Mouse (Mus musculus) liver, embryonic 16.5 days (tissue): ENCODE data around the gene Prlr. TPM values are rescaled to one million over a fixed set of nuclear protein-coding genes. Genes with fewer than 3 reads are reported as not detected.

ENCODE experiments used
- ATAC-seq: fragments of 200-750 bp; cut with Nextera tagmentation; 2 replicates; pipeline ENCODE4 v1.8.0; 2017; ENCODE audit warnings: low read depth, mild to moderate bottlenecking, moderate number of reproducible peaks, moderate library complexity
- H3K27ac ChIP-seq: fragments of 300-500 bp; sonication (generic); 2 replicates; pipeline ENCODE4 v1.5.1; 2014; ENCODE audit warnings: mild to moderate bottlenecking, low read length
- H3K27me3 ChIP-seq: fragments of 300-500 bp; sonication (generic); 2 replicates; pipeline ENCODE4 v1.6.1; 2014; ENCODE audit warnings: low read depth, low read length, mixed read lengths; ENCODE audit not compliant: control insufficient read depth, insufficient read depth
- H3K36me3 ChIP-seq: fragments of 300-500 bp; sonication (generic); 2 replicates; pipeline ENCODE4 v1.6.1; 2014; ENCODE audit warnings: mild to moderate bottlenecking; ENCODE audit not compliant: control insufficient read depth, insufficient read depth
- H3K4me1 ChIP-seq: fragments of 300-500 bp; sonication (generic); 2 replicates; pipeline ENCODE4 v1.6.1; 2014; ENCODE audit warnings: low read depth, low read length, mixed read lengths; ENCODE audit not compliant: control insufficient read depth
- H3K4me2 ChIP-seq: fragments of 300-500 bp; sonication (generic); 2 replicates; pipeline ENCODE4 v1.6.1; 2014; ENCODE audit warnings: low read depth, low read length, mixed read lengths
- H3K4me3 ChIP-seq: fragments of 300-500 bp; sonication (generic); 2 replicates; pipeline ENCODE4 v1.5.1; 2014; ENCODE audit warnings: low read depth, mild to moderate bottlenecking, low read length
- H3K9ac ChIP-seq: fragments of 300-500 bp; sonication (generic); 2 replicates; pipeline ENCODE4 v1.6.1; 2014; ENCODE audit warnings: low read depth, low read length
- H3K9me3 ChIP-seq: fragments of 300-500 bp; sonication (generic); replicated peaks from 2 replicates; pipeline ENCODE4 v1.6.1; 2016; ENCODE audit warnings: low read length; ENCODE audit not compliant: control insufficient read depth
- WGBS: fragments of 180-500 bp; shearing (Covaris S2); extraction: QIAGEN DNeasy Blood & Tissue Kit; methylation state at CpG from one replicate; pipeline ENCODE4 v1.1.7; 2014; ENCODE audit not compliant: insufficient replicate concordance; 5-methylcytosine and 5-hydroxymethylcytosine counted together
- polyA plus RNA-seq: library from polyadenylated mRNA; unstranded; fragments of >200 nt; fragmentation: Nextera tagmentation; extraction: Ambion mirVana; gene quantifications from 2 replicates; pipeline ENCODE4 v1.2.1, GENCODE M21; 2015

The Prlr gene
- polyA plus RNA-seq, 1 experiment from 2014 or later: 0.44 TPM

DNA sequence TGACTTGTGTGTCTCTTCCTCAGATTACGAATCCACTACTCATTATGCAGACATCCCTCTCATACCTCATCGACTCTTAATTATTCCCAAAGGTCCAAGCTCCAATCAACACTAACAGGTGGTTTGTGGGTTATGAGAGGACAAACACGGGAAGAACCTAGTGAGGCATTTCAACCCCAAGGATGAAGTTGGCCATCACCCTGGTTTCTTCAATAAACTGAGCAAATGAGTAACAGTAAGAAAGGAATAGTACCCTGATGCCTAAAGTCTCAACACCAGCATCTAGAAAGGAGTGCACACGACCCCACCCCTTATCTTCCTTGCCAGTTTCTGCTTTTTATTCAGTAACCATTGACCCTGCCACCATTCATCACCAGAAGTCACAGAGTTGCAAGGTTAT lies 100.4 kb downstream of the Prlr start:
- H3K27me3 ChIP-seq: no peaks in the 10 kb centered on the region
- no peak for ATAC-seq
- H3K27ac ChIP-seq: no peak overlapping the region
- no peak overlapping the region for H3K4me2 ChIP-seq
- no peak overlapping the region for H3K9ac ChIP-seq
- WGBS: 48% methylated on average over 4 of the region's 4 CpGs
- no peaks in the 10 kb centered on the region for H3K4me1 ChIP-seq
- H3K4me3 ChIP-seq: no peak overlapping the region
- no peaks in the 10 kb centered on the region for H3K36me3 ChIP-seq
- H3K9me3 ChIP-seq: no peaks in the 10 kb centered on the region

DNA sequence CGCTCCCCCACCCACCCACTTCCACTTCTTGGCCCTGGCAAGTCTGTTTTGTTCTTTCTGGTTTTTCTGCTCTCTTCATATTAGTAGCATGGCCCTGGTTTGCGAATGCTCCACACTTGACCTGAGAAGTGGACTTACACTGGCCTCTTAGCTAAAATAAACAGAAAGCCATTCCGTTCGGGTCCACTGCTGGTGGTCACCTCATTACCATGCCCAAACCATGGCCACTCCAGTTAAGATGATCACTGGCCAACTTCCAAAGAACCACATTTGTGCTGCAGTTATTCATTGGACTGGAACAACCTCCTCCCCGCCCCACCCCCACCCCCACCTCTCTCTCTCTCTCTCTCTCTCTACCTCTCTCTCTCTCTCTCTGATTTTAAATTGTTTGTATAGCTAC lies 104.5 kb downstream of the Prlr start:
- Histone ChIP-seq H3K36me3 (no peaks in the 10 kb centered on the region), H3K27ac (no peak overlapping the region), H3K27me3 (no peaks in the 10 kb centered on the region), H3K9ac (no peak overlapping the region), H3K4me3 (no peak overlapping the region), H3K4me2 (no peak overlapping the region), H3K4me1 (no peaks in the 10 kb centered on the region), H3K9me3 (no peaks in the 10 kb centered on the region)
- no peak for ATAC-seq
- 63% methylated on average over 5 of the region's 5 CpGs for WGBS

DNA sequence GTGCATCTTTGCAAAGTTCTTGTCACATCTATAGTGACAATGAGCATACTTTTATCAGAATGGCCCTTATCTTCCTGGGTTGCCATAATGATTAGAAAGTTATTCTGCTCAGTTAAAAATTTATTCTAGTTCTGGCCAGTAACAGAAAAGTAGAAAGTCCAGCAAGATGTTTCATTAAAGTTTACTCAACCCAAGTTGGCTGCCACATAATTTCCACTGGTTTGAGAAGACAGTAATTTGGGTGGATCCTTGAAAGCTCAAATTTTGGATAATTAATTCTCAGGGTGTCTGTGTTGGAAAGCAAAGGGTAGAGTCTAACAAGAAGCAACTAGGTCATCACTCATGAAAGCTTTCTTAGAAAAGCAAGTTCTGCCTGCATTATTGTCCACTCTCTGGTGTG lies 106.6 kb downstream of the Prlr start:
- Histone ChIP-seq H3K36me3 (no peaks in the 10 kb centered on the region), H3K4me1 (no peaks in the 10 kb centered on the region), H3K27me3 (no peaks in the 10 kb centered on the region), H3K9ac (no peak overlapping the region), H3K4me3 (no peak overlapping the region), H3K9me3 (no peaks in the 10 kb centered on the region), H3K27ac (no peak overlapping the region), H3K4me2 (no peak overlapping the region)
- ATAC-seq: no peak

DNA sequence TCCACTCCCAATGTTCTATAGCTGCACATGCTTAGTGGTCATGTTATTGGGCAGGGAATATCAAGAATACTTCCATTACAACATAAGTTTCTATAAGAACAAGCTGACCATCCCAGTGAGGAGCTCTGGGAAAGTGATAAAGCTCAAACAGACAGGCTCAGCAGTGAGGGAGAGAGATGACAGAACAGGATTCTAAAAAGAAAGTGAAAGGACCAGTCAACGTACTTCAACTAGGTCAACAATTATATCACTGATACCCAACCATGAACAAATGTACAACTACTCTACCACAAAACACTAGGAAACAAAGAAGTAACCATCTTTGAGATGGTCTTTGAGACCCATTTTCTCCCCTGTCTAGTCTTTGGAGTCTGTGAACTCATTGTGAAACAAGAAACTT lies 119.5 kb downstream of the Prlr start:
- no peak overlapping the region for H3K9ac ChIP-seq
- no peaks in the 10 kb centered on the region for H3K4me1 ChIP-seq
- ATAC-seq: no peak
- no peaks in the 10 kb centered on the region for H3K9me3 ChIP-seq
- no peaks in the 10 kb centered on the region for H3K36me3 ChIP-seq
- 69% methylated on average over 1 of the region's 1 CpGs for WGBS
- H3K4me2 ChIP-seq: no peak overlapping the region
- no peak overlapping the region for H3K4me3 ChIP-seq
- H3K27ac ChIP-seq: no peak overlapping the region
- H3K27me3 ChIP-seq: no peaks in the 10 kb centered on the region

DNA sequence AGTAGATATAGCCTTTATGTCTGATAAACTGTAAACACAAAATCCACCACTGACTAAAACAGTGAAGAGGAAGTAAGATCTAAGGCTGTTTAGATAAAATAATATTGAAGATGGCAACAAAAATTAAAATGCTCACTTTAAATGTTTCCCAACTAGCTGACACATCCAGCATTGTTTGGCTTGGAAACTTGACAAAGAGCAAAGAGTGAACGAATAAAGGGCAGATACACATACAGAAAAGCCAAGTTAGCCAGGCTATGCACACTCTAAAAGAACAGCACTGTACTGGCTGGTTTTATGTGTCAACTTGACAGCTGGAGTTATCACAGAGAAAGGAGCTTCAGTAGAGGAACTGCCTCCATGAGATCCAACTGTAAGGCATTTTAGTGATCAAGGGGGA lies 121.0 kb downstream of the Prlr start:
- Histone ChIP-seq H3K36me3 (no peaks in the 10 kb centered on the region), H3K9ac (no peak overlapping the region), H3K9me3 (no peaks in the 10 kb centered on the region), H3K4me1 (no peaks in the 10 kb centered on the region), H3K4me3 (no peak overlapping the region), H3K4me2 (no peak overlapping the region), H3K27me3 (no peaks in the 10 kb centered on the region), H3K27ac (no peak overlapping the region)
- 46% methylated on average over 1 of the region's 1 CpGs for WGBS
- no peak for ATAC-seq

DNA sequence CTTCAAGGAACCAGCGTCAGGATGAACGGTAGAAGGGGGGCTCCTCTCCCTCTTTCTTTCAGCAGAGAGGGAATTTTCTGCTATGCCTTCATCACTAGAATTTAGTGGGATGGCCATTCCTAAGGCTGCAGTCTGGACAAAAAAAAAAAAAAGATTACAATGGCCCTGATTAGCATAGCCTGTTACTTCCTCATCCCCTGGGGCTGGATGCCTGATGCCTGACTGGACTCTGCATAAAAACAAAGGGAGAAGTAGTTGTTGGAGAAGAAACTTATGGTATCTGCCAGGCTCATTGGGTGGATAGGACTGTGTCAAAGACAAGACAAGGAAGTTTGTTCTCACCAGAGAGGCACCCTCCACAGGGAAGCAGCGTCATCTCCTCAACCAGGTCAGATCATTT lies 122.4 kb downstream of the Prlr start:
- 62% methylated on average over 3 of the region's 3 CpGs for WGBS
- no peak overlapping the region for H3K27ac ChIP-seq
- H3K36me3 ChIP-seq: no peaks in the 10 kb centered on the region
- no peaks in the 10 kb centered on the region for H3K27me3 ChIP-seq
- H3K4me2 ChIP-seq: no peak overlapping the region
- no peaks in the 10 kb centered on the region for H3K4me1 ChIP-seq
- H3K9me3 ChIP-seq: no peaks in the 10 kb centered on the region
- no peak overlapping the region for H3K9ac ChIP-seq
- H3K4me3 ChIP-seq: no peak overlapping the region
- ATAC-seq: no peak

DNA sequence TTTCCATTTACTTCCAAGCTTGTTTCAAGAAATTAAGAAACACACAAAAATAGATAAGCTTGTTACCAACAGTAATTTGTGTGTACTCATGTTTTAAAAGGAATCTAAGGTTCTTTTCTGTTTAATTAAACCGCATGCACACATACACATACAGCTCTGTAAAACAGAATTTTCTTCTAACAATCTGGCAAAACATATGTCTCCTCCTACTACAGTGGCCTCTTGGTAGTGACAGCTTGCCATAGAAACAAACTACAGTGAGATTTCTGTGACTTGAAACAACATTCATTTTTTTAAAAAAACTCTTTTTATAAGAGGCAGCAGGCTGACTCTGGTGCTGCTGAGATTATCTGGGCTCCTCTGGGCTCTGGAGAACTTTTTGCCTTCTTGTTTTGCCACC lies 129.4 kb downstream of the Prlr start:
- Histone ChIP-seq H3K4me1 (no peaks in the 10 kb centered on the region), H3K4me2 (no peak overlapping the region), H3K36me3 (no peaks in the 10 kb centered on the region), H3K9ac (no peak overlapping the region), H3K27ac (no peak overlapping the region), H3K27me3 (no peaks in the 10 kb centered on the region), H3K4me3 (no peak overlapping the region), H3K9me3 (no peaks in the 10 kb centered on the region)
- 65% methylated on average over 1 of the region's 1 CpGs for WGBS
- ATAC-seq: no peak

DNA sequence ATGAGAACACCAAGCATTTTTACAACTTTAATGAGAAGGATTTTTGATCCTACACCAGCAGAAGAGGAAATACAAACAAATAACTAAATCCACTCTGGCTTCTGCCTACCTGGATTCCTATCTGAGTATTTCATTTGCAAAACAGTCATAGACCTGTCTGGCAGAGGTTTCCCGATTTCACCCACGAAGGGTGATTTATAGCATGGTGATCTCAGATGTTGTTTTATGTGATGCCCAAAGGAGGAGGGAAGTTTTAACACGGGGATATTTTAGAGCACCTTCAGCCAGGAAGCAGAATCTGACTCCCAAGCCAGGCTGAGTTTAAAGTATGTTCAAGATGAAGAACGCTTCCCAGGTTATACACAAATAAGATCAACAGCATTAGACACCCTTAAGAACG lies 134.8 kb downstream of the Prlr start:
- no peaks in the 10 kb centered on the region for H3K4me1 ChIP-seq
- 56% methylated on average over 5 of the region's 5 CpGs for WGBS
- no peak overlapping the region for H3K9ac ChIP-seq
- H3K27me3 ChIP-seq: no peaks in the 10 kb centered on the region
- no peaks in the 10 kb centered on the region for H3K9me3 ChIP-seq
- ATAC-seq: no peak
- H3K27ac ChIP-seq: no peak overlapping the region
- no peak overlapping the region for H3K4me3 ChIP-seq
- H3K4me2 ChIP-seq: no peak overlapping the region
- no peaks in the 10 kb centered on the region for H3K36me3 ChIP-seq

DNA sequence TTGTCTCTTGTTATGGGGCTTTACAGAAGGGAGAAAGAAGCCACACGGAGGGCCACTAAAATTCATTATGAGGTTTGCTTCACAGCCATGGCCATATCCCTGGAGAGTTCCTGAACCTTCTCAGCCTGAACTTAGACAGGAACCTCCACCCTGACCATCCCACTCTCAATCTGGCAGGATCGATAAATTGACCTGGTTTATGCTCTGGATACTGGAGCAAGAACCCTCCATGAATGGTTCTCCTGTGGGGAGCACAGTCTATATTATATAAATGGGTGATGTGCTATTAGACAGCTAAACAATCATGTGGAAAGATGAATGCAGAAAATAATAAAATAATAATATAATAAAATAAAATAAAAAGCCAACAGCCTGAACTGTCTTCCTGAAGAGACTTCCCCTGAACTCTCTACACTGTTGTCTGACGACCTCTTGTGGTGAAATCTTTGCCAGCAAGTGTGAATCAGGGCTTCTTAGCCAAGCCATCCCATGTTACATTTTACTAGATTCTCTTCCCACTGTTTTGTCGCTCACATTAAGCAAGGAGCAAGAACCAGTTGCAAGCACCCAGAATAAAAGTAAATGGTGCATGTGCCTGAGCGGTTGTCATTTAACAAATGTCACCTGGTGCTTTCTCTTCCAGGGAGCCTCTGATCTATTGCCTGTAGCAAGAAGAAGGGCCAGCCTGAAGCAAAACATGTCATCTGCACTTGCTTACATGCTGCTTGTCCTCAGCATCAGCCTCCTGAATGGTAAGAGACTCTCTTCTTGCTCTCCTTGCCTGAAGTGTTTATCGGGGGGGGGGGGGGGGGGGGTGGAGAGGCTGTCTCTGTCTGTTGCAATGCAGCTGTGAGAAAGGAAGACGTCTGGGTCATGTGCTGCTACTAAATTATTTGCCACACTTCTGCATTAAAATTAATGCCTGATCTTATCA lies 136.8 kb downstream of the Prlr start:
- Histone ChIP-seq H3K27me3 (no peaks in the 10 kb centered on the region), H3K27ac (no peak overlapping the region), H3K4me1 (no peaks in the 10 kb centered on the region), H3K4me3 (no peak overlapping the region), H3K36me3 (no peaks in the 10 kb centered on the region), H3K9ac (no peak overlapping the region), H3K9me3 (no peaks in the 10 kb centered on the region), H3K4me2 (no peak overlapping the region)
- WGBS: 43% methylated on average over 7 of the region's 7 CpGs
- no peak for ATAC-seq
